Mouse (Mus musculus): ENCODE measurements around the gene Kif22.

- TF ChIP-seq CTCF (IDR thresholded peaks at IDR 0.05; ENCODE audit: borderline replicate concordance, insufficient read depth, low read depth, low read length) = no peak
- TF ChIP-seq POLR2A (IDR thresholded peaks at IDR 0.05; ENCODE audit: borderline replicate concordance, insufficient read depth, low read length) = no peak
Measured at GRCm38 (mm10) chr7:126978841-126979240, 63.4 kb downstream of the Kif22 start.

Data from cerebellum, adult 2 months (tissue).